Mouse (Mus musculus): ENCODE results near the gene Anks3. TPM values are rescaled to one million over a fixed set of nuclear protein-coding genes. Genes with fewer than 3 reads are reported as not detected.

The Anks3 gene
- polyA plus RNA-seq, 2 experiments: 10.2 to 16.2 TPM

DNA sequence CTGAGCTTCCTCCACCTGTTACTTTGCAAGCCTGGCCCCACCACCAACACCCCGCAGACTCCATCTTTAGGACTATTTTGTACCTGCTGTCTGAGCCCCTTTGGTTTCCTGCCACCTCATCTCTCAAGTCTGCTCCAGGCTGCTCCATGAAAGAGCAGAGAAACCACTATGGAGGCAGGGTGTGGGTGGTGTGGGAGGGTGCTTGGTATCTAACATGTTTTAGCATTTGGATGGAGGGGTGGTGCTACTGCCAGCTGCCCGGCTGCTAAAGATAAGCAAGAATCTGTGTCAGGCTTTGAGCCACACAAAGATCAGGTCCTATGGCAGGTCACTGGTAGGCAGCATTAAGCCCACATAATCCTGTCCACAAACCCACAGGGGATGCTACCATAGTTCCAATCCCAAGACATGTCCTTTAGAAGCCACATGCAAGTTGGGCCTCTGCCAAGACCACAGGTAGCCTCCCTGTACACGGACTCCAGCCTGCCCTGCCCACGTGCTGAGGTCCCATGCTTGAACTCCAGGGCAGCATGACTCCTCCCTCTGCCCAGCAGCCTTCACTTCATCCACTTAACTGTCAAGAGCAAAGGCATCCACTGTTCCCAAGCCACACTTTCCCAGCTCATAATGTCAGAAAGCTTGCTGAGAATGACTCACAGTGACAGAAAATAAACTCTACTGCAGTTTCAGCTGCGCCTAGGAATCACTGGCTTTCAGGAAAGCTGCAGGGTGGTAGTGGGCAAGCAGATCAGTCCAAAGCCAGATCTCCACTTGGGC, 14.5 kb upstream of the Anks3 start:
- TF ChIP-seq EP300 (IDR thresholded peaks at IDR 0.05; ENCODE audit: low read depth) (no peak), CTCF (IDR thresholded peaks at IDR 0.05; ENCODE audit: low read depth) (no peak)
- DNase-seq (ENCODE audit: low read depth in 3 of 3, low spot score in 3 of 3) (no peak), ATAC-seq (ENCODE audit: insufficient read depth) (peak; percentile 45; the same call in 1 of the 2 replicates)
- Histone ChIP-seq H3K4me3 (ENCODE audit: insufficient read depth in 1 of 2, low read depth in 2 of 2, low read length in 2 of 2) (no peak overlapping the region), H3K9me3 (ENCODE audit: control insufficient read depth, low read length) (no peaks in the 10 kb centered on the region), H3K36me3 (replicated peaks; ENCODE audit: control insufficient read depth, insufficient read depth, low read depth) (no peaks in the 10 kb centered on the region), H3K27me3 (ENCODE audit: control insufficient read depth, insufficient read depth, low read length) (no peaks in the 10 kb centered on the region), H3K9ac (replicated peaks) (no peak overlapping the region), H3K27ac (no peak overlapping the region), H3K4me1 (replicated peaks; ENCODE audit: control insufficient read depth in 2 of 2, insufficient read depth in 2 of 2, low read length in 1 of 2) (peaks cover 0 to 4% of the 10 kb centered on the region in 2 experiments; a peak in 1 of 4 replicates), H3K4me2 (ENCODE audit: low read depth) (no peak overlapping the region)
- WGBS (ENCODE audit: insufficient replicate concordance): 42% methylated on average over 5 of the region's 5 CpGs

DNA sequence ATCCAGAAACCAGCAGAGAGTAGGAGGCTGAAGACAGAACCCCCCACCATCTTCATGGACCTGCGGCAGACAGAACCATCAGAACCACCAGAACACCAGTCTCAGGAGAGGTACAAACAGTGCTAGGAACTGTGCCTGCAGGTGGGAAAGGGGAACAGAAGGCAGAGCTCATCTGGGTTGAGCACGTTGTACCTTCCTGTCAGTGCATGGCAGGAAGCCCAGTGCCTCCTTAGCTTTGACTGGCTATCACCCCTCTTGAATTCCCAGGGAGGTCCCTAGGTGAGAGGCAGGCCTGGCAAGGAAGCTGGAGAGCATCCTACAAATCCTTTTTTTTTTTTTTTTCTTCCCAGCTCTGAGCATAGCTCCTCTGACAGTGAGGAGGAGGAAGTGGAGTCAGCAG, 12.2 kb upstream of the Anks3 start:
- ATAC-seq (ENCODE audit: insufficient read depth) (no peak), DNase-seq (ENCODE audit: low read depth in 3 of 3, low spot score in 3 of 3) (no peak)
- TF ChIP-seq CTCF (IDR thresholded peaks at IDR 0.05; ENCODE audit: low read depth): no peak
- Histone ChIP-seq H3K36me3 (replicated peaks; ENCODE audit: control insufficient read depth, insufficient read depth, low read depth) (no peaks in the 10 kb centered on the region), H3K9ac (replicated peaks) (no peak overlapping the region), H3K27me3 (ENCODE audit: control insufficient read depth, insufficient read depth, low read length) (no peaks in the 10 kb centered on the region), H3K4me1 (replicated peaks; ENCODE audit: control insufficient read depth in 2 of 2, insufficient read depth in 2 of 2, low read length in 1 of 2) (peaks cover 0 to 8% of the 10 kb centered on the region in 2 experiments; a peak in 1 of 4 replicates), H3K4me3 (ENCODE audit: insufficient read depth in 1 of 2, low read depth in 2 of 2, low read length in 2 of 2) (no peak overlapping the region), H3K9me3 (ENCODE audit: control insufficient read depth, low read length) (no peaks in the 10 kb centered on the region), H3K4me2 (ENCODE audit: low read depth) (no peak overlapping the region), H3K27ac (no peak overlapping the region)
- 38% methylated on average over 2 of the region's 2 CpGs for WGBS (ENCODE audit: insufficient replicate concordance)

DNA sequence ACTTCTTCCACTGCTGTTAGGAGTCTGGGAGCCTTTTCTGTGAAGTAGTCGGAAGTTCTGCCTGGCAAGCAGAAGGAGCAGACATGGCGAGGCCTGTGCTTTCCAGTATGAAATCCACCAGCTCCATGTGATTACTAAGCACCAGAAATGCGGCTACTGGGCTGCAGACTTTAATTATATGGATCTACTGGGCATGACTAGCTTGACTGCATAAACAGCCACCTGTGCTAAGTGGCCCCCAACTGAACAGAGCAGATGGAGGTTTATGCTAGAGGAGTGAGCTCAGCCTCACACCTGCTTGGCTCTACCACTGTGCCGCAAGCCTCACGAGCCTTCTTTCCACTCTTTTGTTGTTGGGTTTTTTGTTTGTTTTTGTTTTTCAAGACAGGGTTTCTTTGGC, 10.5 kb upstream of the Anks3 start:
- H3K4me1 ChIP-seq (replicated peaks; ENCODE audit: control insufficient read depth in 2 of 2, insufficient read depth in 2 of 2, low read length in 1 of 2): peaks cover 0 to 8% of the 10 kb centered on the region in 2 experiments; a peak in 1 of 4 replicates
- H3K27ac ChIP-seq: no peak overlapping the region
- H3K9me3 ChIP-seq (ENCODE audit: control insufficient read depth, low read length): no peaks in the 10 kb centered on the region
- WGBS (ENCODE audit: insufficient replicate concordance): 75% methylated on average over 5 of the region's 5 CpGs
- H3K36me3 ChIP-seq (replicated peaks; ENCODE audit: control insufficient read depth, insufficient read depth, low read depth): no peaks in the 10 kb centered on the region
- no peak for TF ChIP-seq CTCF (IDR thresholded peaks at IDR 0.05; ENCODE audit: low read depth)
- TF ChIP-seq EP300 (IDR thresholded peaks at IDR 0.05; ENCODE audit: low read depth): no peak
- H3K4me3 ChIP-seq (ENCODE audit: insufficient read depth in 1 of 2, low read depth in 2 of 2, low read length in 2 of 2): no peak overlapping the region
- no peak overlapping the region for H3K9ac ChIP-seq (replicated peaks)
- no peak overlapping the region for H3K4me2 ChIP-seq (ENCODE audit: low read depth)
- DNase-seq (ENCODE audit: low read depth in 3 of 3, low spot score in 3 of 3): no peak
- no peaks in the 10 kb centered on the region for H3K27me3 ChIP-seq (ENCODE audit: control insufficient read depth, insufficient read depth, low read length)
- no peak for ATAC-seq (ENCODE audit: insufficient read depth)

DNA sequence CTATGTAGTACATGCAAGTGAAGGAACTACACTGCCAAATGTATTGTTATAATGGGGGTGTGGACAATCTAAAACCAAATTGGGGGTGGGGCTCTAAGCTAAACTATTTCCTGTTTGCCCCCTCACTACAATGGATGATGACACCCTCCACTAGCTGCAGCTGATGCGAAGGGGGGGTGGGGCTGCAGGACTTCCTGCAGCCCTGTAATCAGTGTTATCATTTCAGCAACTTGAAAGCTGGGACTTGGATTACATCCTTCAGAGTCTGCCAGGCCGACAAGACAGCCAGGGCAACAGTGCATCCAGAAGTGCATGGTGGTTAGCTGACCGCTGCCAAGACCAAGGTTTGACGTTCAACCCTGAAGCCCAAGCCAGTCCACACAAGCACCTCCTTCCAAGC, 7.6 kb upstream of the Anks3 start:
- DNase-seq (ENCODE audit: low read depth in 3 of 3, low spot score in 3 of 3): no peak
- Histone ChIP-seq H3K27ac (no peak overlapping the region), H3K9me3 (ENCODE audit: control insufficient read depth, low read length) (no peaks in the 10 kb centered on the region), H3K4me3 (ENCODE audit: insufficient read depth in 1 of 2, low read depth in 2 of 2, low read length in 2 of 2) (no peak overlapping the region), H3K36me3 (replicated peaks; ENCODE audit: control insufficient read depth, insufficient read depth, low read depth) (no peaks in the 10 kb centered on the region), H3K4me1 (replicated peaks; ENCODE audit: control insufficient read depth in 2 of 2, insufficient read depth in 2 of 2, low read length in 1 of 2) (peaks cover 0 to 4% of the 10 kb centered on the region in 2 experiments; a peak in 1 of 4 replicates), H3K4me2 (ENCODE audit: low read depth) (no peak overlapping the region), H3K9ac (replicated peaks) (no peak overlapping the region), H3K27me3 (ENCODE audit: control insufficient read depth, insufficient read depth, low read length) (no peaks in the 10 kb centered on the region)
- ATAC-seq (ENCODE audit: insufficient read depth): no peak
- no peak for TF ChIP-seq EP300 (IDR thresholded peaks at IDR 0.05; ENCODE audit: low read depth)
- no peak for TF ChIP-seq CTCF (IDR thresholded peaks at IDR 0.05; ENCODE audit: low read depth)
- 39% methylated on average over 4 of the region's 4 CpGs for whole genome bisulfite sequencing (ENCODE audit: insufficient replicate concordance)

DNA sequence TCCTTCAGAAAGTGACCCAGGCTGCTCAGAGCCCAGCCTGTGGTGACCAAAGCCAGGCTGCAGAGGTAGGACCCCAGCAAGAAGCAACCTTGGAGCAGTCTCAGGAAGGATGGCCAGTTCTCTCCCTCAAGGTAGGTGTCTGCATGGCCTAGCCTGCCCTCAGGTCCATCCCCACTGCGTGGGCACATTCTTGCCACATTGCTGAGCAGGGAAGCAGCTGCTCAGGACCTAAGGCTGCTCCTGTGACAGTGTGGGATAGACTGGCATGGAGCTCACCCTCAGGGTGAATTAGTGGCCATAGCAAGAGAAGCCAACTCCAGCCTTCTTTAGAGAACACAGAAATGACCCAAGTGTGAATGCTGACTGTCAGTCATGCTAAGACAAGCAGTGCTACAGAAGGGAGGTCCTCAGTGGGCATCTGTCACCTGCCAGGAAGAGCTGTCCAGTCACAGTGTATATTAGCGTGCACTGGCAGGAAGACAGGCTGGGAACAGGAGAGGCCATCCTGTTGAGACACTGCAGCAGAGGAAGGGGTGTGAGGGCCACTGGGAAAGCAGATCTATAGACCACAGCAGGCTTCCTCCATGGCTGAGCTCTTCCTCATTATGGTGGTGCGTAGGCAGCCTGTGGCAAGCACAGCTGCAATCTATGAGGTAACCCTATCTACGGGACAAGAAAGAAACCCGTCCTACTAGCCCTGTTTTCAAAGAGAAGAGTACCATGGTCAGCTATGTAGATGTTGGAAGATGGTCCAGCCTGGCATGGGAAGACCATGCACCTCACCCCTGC, 5.2 kb upstream of the Anks3 start:
- ATAC-seq (ENCODE audit: insufficient read depth) (no peak), DNase-seq (ENCODE audit: low read depth in 3 of 3, low spot score in 3 of 3) (no peak)
- no peaks in the 10 kb centered on the region for H3K36me3 ChIP-seq (replicated peaks; ENCODE audit: control insufficient read depth, insufficient read depth, low read depth)
- no peak overlapping the region for H3K4me2 ChIP-seq (ENCODE audit: low read depth)
- no peak overlapping the region for H3K27ac ChIP-seq
- H3K27me3 ChIP-seq (ENCODE audit: control insufficient read depth, insufficient read depth, low read length): no peaks in the 10 kb centered on the region
- WGBS (ENCODE audit: insufficient replicate concordance): 36% methylated on average over 5 of the region's 5 CpGs
- H3K4me3 ChIP-seq (ENCODE audit: insufficient read depth in 1 of 2, low read depth in 2 of 2, low read length in 2 of 2): no peak overlapping the region
- peaks cover 0 to 11% of the 10 kb centered on the region in 2 experiments; a peak in 2 of 4 replicates for H3K4me1 ChIP-seq (replicated peaks; ENCODE audit: control insufficient read depth in 2 of 2, insufficient read depth in 2 of 2, low read length in 1 of 2)
- H3K9me3 ChIP-seq (ENCODE audit: control insufficient read depth, low read length): no peaks in the 10 kb centered on the region
- TF ChIP-seq CTCF (IDR thresholded peaks at IDR 0.05; ENCODE audit: low read depth): no peak
- no peak for TF ChIP-seq EP300 (IDR thresholded peaks at IDR 0.05; ENCODE audit: low read depth)
- H3K9ac ChIP-seq (replicated peaks): no peak overlapping the region
